Mouse (Mus musculus) midbrain, embryonic 16.5 days (tissue): ENCODE measurements around the gene Adcy7. TPM values are rescaled to one million over a fixed set of nuclear protein-coding genes. Genes with fewer than 3 reads are reported as not detected.

Source experiments
- ATAC-seq: fragments of 200-750 bp; cut with Nextera tagmentation; 2 replicates; pipeline ENCODE4 v1.8.0; 2017; ENCODE audit warnings: moderate TSS enrichment
- H3K27ac ChIP-seq: fragments of 300-500 bp; sonication (generic); 2 replicates; pipeline ENCODE4 v1.5.1; 2014; ENCODE audit warnings: mild to moderate bottlenecking, low read length, mixed read lengths
- H3K27me3 ChIP-seq: fragments of 300-500 bp; sonication (generic); 2 replicates; pipeline ENCODE4 v1.6.1; 2014; ENCODE audit warnings: low read depth, low read length, mixed read lengths; ENCODE audit not compliant: control insufficient read depth, insufficient read depth
- H3K36me3 ChIP-seq: fragments of 300-500 bp; sonication (generic); 2 replicates; pipeline ENCODE4 v1.6.1; 2014; ENCODE audit warnings: mild to moderate bottlenecking, low read length, moderate library complexity, mixed read lengths; ENCODE audit not compliant: control insufficient read depth, insufficient read depth
- H3K4me1 ChIP-seq: fragments of 300-500 bp; sonication (generic); 2 replicates; pipeline ENCODE4 v1.6.1; 2014; ENCODE audit warnings: mild to moderate bottlenecking, low read length, mixed read lengths; ENCODE audit not compliant: control insufficient read depth, insufficient read depth
- H3K4me2 ChIP-seq: fragments of 300-500 bp; sonication (generic); 2 replicates; pipeline ENCODE4 v1.6.1; 2014; ENCODE audit warnings: mild to moderate bottlenecking, low read length, mixed read lengths
- H3K4me3 ChIP-seq: fragments of 300-500 bp; sonication (generic); 2 replicates; pipeline ENCODE4 v1.5.1; 2014; ENCODE audit warnings: low read depth, mild to moderate bottlenecking, low read length, moderate library complexity, mixed read lengths
- H3K9ac ChIP-seq: fragments of 300-500 bp; sonication (generic); 2 replicates; pipeline ENCODE4 v1.6.1; 2014; ENCODE audit warnings: low read depth, low read length, mixed read lengths
- H3K9me3 ChIP-seq: fragments of 300-500 bp; sonication (generic); replicated peaks from 2 replicates; pipeline ENCODE4 v1.6.1; 2014; ENCODE audit warnings: mild to moderate bottlenecking, low read length, mixed read lengths; ENCODE audit not compliant: control insufficient read depth, poor library complexity, severe bottlenecking
- WGBS: fragments of 180-500 bp; shearing (Covaris S2); extraction: QIAGEN DNeasy Blood & Tissue Kit; methylation state at CpG from one replicate; pipeline ENCODE4 v1.1.7; 2014; 5-methylcytosine and 5-hydroxymethylcytosine counted together
- polyA plus RNA-seq: library from polyadenylated mRNA; unstranded; fragments of >200 nt; fragmentation: Nextera tagmentation; extraction: Ambion mirVana; gene quantifications from 2 replicates; pipeline ENCODE4 v1.2.1, GENCODE M21; 2015

Adcy7 gene
- polyA plus RNA-seq, 1 experiment from 2014 or later, result 6.6 TPM

GRCm38 (mm10) chr8:88376836-88377582 is 104.8 kb downstream of the Adcy7 start:
- no peak overlapping the region for H3K27ac ChIP-seq

More at GRCm38 (mm10) chr8:88376836-88377582, 104.8 kb downstream of the Adcy7 start:
- Histone ChIP-seq H3K4me1 (peaks cover 6% of the 10 kb centered on the region; the same call in 1 of the 2 replicates), H3K4me3 (no peak overlapping the region), H3K9ac (no peak overlapping the region), H3K27me3 (no peaks in the 10 kb centered on the region), H3K4me2 (no peak overlapping the region), H3K9me3 (no peaks in the 10 kb centered on the region), H3K36me3 (no peaks in the 10 kb centered on the region)
- 52% methylated on average over 19 of the region's 19 CpGs for WGBS
- peak; percentile 69; the same call in 1 of the 2 replicates for ATAC-seq

Other genes with a start within 250 kb of the Adcy7 start
- gene Cnep1r1, start 153.6 kb upstream of the Adcy7 start, polyA plus RNA-seq, result 39.7 and 42.5 TPM in 2 replicates
- 34.9 and 37.9 TPM in 2 replicates for gene Heatr3, start 134.5 kb upstream of the Adcy7 start, polyA plus RNA-seq
- gene Tent4b, start 73.2 kb upstream of the Adcy7 start, polyA plus RNA-seq, result 9.7 and 11.0 TPM in 2 replicates
- gene Brd7, start 89.8 kb downstream of the Adcy7 start, polyA plus RNA-seq, result 57.8 and 66.0 TPM in 2 replicates
- 53.9 and 66.7 TPM in 2 replicates for gene Nkd1, start 249.0 kb downstream of the Adcy7 start, polyA plus RNA-seq